Mouse (Mus musculus): ENCODE data around the gene BC067074. TPM values are rescaled to one million over a fixed set of nuclear protein-coding genes. Genes with fewer than 3 reads are reported as not detected.

The BC067074 gene
- total and polyA plus RNA-seq, 3 experiments, result not detected

DNA sequence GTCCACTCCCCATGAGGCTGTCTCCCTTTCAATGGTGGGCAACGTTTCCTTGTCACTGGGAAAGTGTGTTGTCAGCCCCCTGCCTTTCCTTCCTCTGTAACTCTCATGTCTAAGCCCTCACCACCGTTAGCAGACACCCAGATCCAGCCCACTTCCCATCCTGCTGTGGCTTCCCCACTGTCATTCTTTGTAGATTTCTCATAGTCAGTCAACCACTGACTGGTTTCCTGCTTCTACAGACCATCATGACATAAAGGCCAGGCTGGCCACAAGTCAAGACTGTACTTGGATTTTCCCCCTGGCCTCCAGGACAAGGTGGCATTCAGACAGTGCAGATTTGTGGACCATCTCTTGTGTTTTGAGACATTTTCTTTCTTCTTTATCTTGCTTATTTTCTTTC is 47.7 kb downstream of the BC067074 start:
- Histone ChIP-seq H3K4me3 (ENCODE audit: control insufficient read depth in 1 of 2, insufficient read depth in 1 of 2, low read depth in 2 of 2, low read length in 2 of 2) (no peak overlapping the region), H3K27me3 (ENCODE audit: control insufficient read depth in 1 of 2, insufficient read depth in 2 of 2, low read length in 2 of 2) (no peaks in the 10 kb centered on the region), H3K4me1 (ENCODE audit: control insufficient read depth in 1 of 2, insufficient read depth in 2 of 2, low read length in 2 of 2) (no peaks in the 10 kb centered on the region), H3K79me2 (ENCODE audit: control insufficient read depth, insufficient read depth, low read length, poor library complexity) (no peaks in the 10 kb centered on the region), H3K27ac (ENCODE audit: control insufficient read depth, low read depth, low read length) (no peak overlapping the region), H3K9ac (ENCODE audit: control insufficient read depth, low read depth, low read length, poor library complexity, severe bottlenecking) (no peak overlapping the region), H3K9me3 (replicated peaks; ENCODE audit: insufficient read depth, low read length) (no peaks in the 10 kb centered on the region), H3K36me3 (ENCODE audit: control insufficient read depth in 1 of 2, insufficient read depth in 2 of 2, low read length in 2 of 2) (no peaks in the 10 kb centered on the region)
- TF ChIP-seq TBP (IDR thresholded peaks at IDR 0.05; ENCODE audit: low read depth, low read length) (no peak), NELFE (IDR thresholded peaks at IDR 0.05; ENCODE audit: low read depth, low read length) (no peak), RCOR1 (IDR thresholded peaks at IDR 0.05; ENCODE audit: low read depth, low read length) (no peak), CHD2 (IDR thresholded peaks at IDR 0.05; ENCODE audit: low read length) (no peak), MEF2A (IDR thresholded peaks at IDR 0.05; ENCODE audit: extremely low read depth, insufficient replicate concordance, low read depth, low read length, poor library complexity, severe bottlenecking) (no peak), MYC (IDR thresholded peaks at IDR 0.05; ENCODE audit: low read depth, low read length) (no peak), ELF1 (IDR thresholded peaks at IDR 0.05; ENCODE audit: low read depth, low read length) (no peak), ZNF384 (IDR thresholded peaks at IDR 0.05; ENCODE audit: low read depth, low read length) (no peak)
- no peak for DNase-seq (ENCODE audit: low read depth, low spot score)

DNA sequence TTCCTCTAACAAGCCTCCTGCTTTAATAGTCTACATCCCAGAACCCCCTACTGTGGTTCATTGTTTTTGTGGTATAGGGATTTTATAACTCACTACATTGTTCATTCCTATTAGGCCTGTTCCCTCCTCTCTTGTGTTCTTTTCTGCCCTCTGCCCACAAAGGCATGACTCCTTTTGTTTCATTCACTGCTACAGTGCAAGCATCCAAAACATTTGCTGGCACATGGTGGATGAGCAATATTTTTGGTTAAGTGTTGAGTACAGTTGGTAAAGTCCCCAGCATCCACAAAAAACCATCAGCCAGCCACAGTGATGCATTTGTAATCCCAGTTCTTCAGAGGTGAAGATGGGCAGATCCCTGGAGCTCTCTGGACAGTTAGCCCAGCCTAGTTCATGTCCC is 48.2 kb downstream of the BC067074 start:
- H3K79me2 ChIP-seq (ENCODE audit: control insufficient read depth, insufficient read depth, low read length, poor library complexity), result no peaks in the 10 kb centered on the region
- no peak overlapping the region for H3K27ac ChIP-seq (ENCODE audit: control insufficient read depth, low read depth, low read length)
- H3K9me3 ChIP-seq (replicated peaks; ENCODE audit: insufficient read depth, low read length), result no peaks in the 10 kb centered on the region
- H3K27me3 ChIP-seq (ENCODE audit: control insufficient read depth in 1 of 2, insufficient read depth in 2 of 2, low read length in 2 of 2), result no peaks in the 10 kb centered on the region
- no peaks in the 10 kb centered on the region for H3K4me1 ChIP-seq (ENCODE audit: control insufficient read depth in 1 of 2, insufficient read depth in 2 of 2, low read length in 2 of 2)
- DNase-seq (ENCODE audit: low read depth, low spot score), result no peak
- TF ChIP-seq ZNF384 (IDR thresholded peaks at IDR 0.05; ENCODE audit: low read depth, low read length), result no peak
- TF ChIP-seq NELFE (IDR thresholded peaks at IDR 0.05; ENCODE audit: low read depth, low read length), result no peak
- TF ChIP-seq ETS1 (IDR thresholded peaks at IDR 0.05; ENCODE audit: low read depth, low read length), result no peak
- no peak for TF ChIP-seq TCF12 (IDR thresholded peaks at IDR 0.05; ENCODE audit: low read depth, low read length)
- TF ChIP-seq EP300 (IDR thresholded peaks at IDR 0.05; ENCODE audit: low read depth in 1 of 2, low read length in 2 of 2), result no peak
- no peak for TF ChIP-seq NRF1 (IDR thresholded peaks at IDR 0.05; ENCODE audit: insufficient read depth, low read depth, low read length, poor library complexity, severe bottlenecking)
- TF ChIP-seq MAZ (IDR thresholded peaks at IDR 0.05; ENCODE audit: low read depth, low read length), result no peak
- no peak for TF ChIP-seq MXI1 (IDR thresholded peaks at IDR 0.05; ENCODE audit: low read depth, low read length)
- TF ChIP-seq ZKSCAN1 (IDR thresholded peaks at IDR 0.05; ENCODE audit: low read depth, low read length), result no peak
- no peak for TF ChIP-seq UBTF (IDR thresholded peaks at IDR 0.05; ENCODE audit: borderline replicate concordance, insufficient read depth, low read depth, low read length)
- TF ChIP-seq MYC (IDR thresholded peaks at IDR 0.05; ENCODE audit: low read depth, low read length), result no peak
- H3K9ac ChIP-seq (ENCODE audit: control insufficient read depth, low read depth, low read length, poor library complexity, severe bottlenecking), result no peak overlapping the region
- H3K36me3 ChIP-seq (ENCODE audit: control insufficient read depth in 1 of 2, insufficient read depth in 2 of 2, low read length in 2 of 2), result no peaks in the 10 kb centered on the region
- H3K4me3 ChIP-seq (ENCODE audit: control insufficient read depth in 1 of 2, insufficient read depth in 1 of 2, low read depth in 2 of 2, low read length in 2 of 2), result no peak overlapping the region
